In the genomic region with DNA sequence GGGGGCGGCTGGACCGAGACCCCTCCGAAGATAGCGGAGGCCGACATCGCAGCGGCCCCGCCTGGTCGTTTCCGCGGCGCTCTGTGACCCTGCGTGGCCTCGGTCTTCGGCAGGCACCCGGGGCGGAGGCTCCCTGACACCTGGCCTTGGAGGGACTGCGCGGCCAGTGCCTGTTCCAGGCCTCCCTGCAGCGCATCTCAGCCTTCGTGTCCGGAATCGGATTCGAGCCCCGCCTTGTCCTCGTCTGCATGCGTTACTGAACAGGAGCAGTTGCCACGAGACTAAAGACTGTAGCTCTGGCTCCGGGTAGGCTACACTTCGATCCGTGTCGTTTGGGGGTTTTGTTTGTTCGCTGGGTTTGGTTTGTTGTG, we compare ENCODE assay signal across 8 mouse cellular contexts. TPM values are rescaled to one million over a fixed set of nuclear protein-coding genes. Genes with fewer than 3 reads are reported as not detected.
DNase-seq lines count a peak whose midpoint lies in the region; ATAC-seq and TF ChIP-seq lines count a peak whose summit lies in the region.

No protein-coding gene starts in this region.

- H3K4me1 ChIP-seq in heart, embryonic 13.5 days = peaks cover 28% of the 10 kb centered on the region
- H3K4me1 ChIP-seq in MEL (ENCODE audit: control insufficient read depth in 1 of 2, insufficient read depth in 2 of 2, low read length in 2 of 2) = peaks cover 4 to 7% of the 10 kb centered on the region in 2 experiments; a peak in 3 of 4 replicates
- H3K4me1 ChIP-seq in lung, postnatal 0 days (ENCODE audit: insufficient read depth, low read depth, low read length) = peaks cover 5% of the 10 kb centered on the region; the same call in 1 of the 2 replicates

- TF ChIP-seq RAD21 in MEL (IDR thresholded peaks at IDR 0.05; ENCODE audit: low read depth, low read length) = no peak

- no peak; a peak in 2 of 4 replicates for TF ChIP-seq POLR2A in MEL (IDR thresholded peaks at IDR 0.05; ENCODE audit: control insufficient read depth in 1 of 2, insufficient read depth in 1 of 2, low read depth in 1 of 2, low read length in 2 of 2, poor library complexity in 1 of 2)

- peaks cover 34% of the 10 kb centered on the region for H3K79me2 ChIP-seq in MEL (ENCODE audit: control insufficient read depth, insufficient read depth, low read length, poor library complexity)

- DNase-seq in heart, adult 18-20 months = no peak
- DNase-seq in MEL (ENCODE audit: low read depth, low spot score) = peak; percentile 60
- DNase-seq in lung, postnatal 0 days (ENCODE audit: low spot score) = no peak
- no peak for DNase-seq in urinary bladder, postnatal 36 days (ENCODE audit: low spot score in 2 of 2)
- no peak for DNase-seq in embryo, embryonic 10.5 days (ENCODE audit: low spot score)
- no peak for DNase-seq in adrenal gland, adult 18-20 months (ENCODE audit: low spot score in 2 of 2)

- H3K27ac ChIP-seq in heart, embryonic 13.5 days (replicated peaks) = peak overlapping the region; percentile 69
- 0 out of 2 replicates have a peak overlapping the region, but pooled peaks have one; percentile 4 for H3K27ac ChIP-seq in MEL (ENCODE audit: control insufficient read depth, low read depth, low read length)
- H3K27ac ChIP-seq in lung, postnatal 0 days (ENCODE audit: low read length) = peak overlapping the region; percentile 58; the same call in 1 of the 2 replicates

- no peaks in the 10 kb centered on the region for H3K9me3 ChIP-seq in heart, embryonic 13.5 days
- H3K9me3 ChIP-seq in MEL (replicated peaks; ENCODE audit: insufficient read depth, low read length) = no peaks in the 10 kb centered on the region
- H3K9me3 ChIP-seq in lung, postnatal 0 days (ENCODE audit: low read length) = no peaks in the 10 kb centered on the region

- TF ChIP-seq EP300 in MEL (IDR thresholded peaks at IDR 0.05; ENCODE audit: low read depth in 1 of 2, low read length in 2 of 2) = no peak
- no peak for TF ChIP-seq EP300 in lung, postnatal 0 days (IDR thresholded peaks at IDR 0.05)

- H3K9ac ChIP-seq in heart, embryonic 13.5 days = peak overlapping the region; percentile 94
- peak overlapping the region; percentile 90 for H3K9ac ChIP-seq in MEL (ENCODE audit: control insufficient read depth, low read depth, low read length, poor library complexity, severe bottlenecking)
- peak overlapping the region; percentile 87 for H3K9ac ChIP-seq in lung, postnatal 0 days (replicated peaks; ENCODE audit: low read depth)

- ATAC-seq in heart, embryonic 13.5 days (ENCODE audit: extremely low read depth, insufficient number of reproducible peaks, low FRiP score, low TSS enrichment) = peak; percentile 20; the same call in 1 of the 2 replicates
- peak; percentile 38 for ATAC-seq in granulocyte monocyte progenitor cell, adult 5-6 weeks (replicated peaks; ENCODE audit: poor library complexity, severe bottlenecking)
- peak; percentile 67 for ATAC-seq in lung, postnatal 0 days

- no peaks in the 10 kb centered on the region for H3K27me3 ChIP-seq in heart, embryonic 13.5 days (replicated peaks)
- H3K27me3 ChIP-seq in MEL (ENCODE audit: control insufficient read depth in 1 of 2, insufficient read depth in 2 of 2, low read length in 2 of 2) = no peaks in the 10 kb centered on the region
- no peaks in the 10 kb centered on the region for H3K27me3 ChIP-seq in lung, postnatal 0 days (replicated peaks; ENCODE audit: insufficient read depth, low read length)

- no peak for TF ChIP-seq CTCF in MEL (IDR thresholded peaks at IDR 0.05 in 2 of 3, conservative IDR thresholded peaks at IDR 0.05 in 1 of 3; ENCODE audit: control insufficient read depth in 1 of 3, insufficient read depth in 1 of 3, low read depth in 2 of 3, low read length in 3 of 3, poor library complexity in 1 of 3, severe bottlenecking in 1 of 3)
- no peak for TF ChIP-seq CTCF in lung, postnatal 0 days (IDR thresholded peaks at IDR 0.05)

- peak overlapping the region; percentile 99 for H3K4me3 ChIP-seq in heart, embryonic 13.5 days
- H3K4me3 ChIP-seq in MEL (ENCODE audit: control insufficient read depth in 1 of 2, insufficient read depth in 1 of 2, low read depth in 2 of 2, low read length in 2 of 2) = peak overlapping the region; percentile 64 to 98
- peak overlapping the region; percentile 89 for H3K4me3 ChIP-seq in lung, postnatal 0 days (ENCODE audit: low read depth, low read length)

- peak overlapping the region; percentile 90 for H3K4me2 ChIP-seq in heart, embryonic 13.5 days
- peak overlapping the region; percentile 76 for H3K4me2 ChIP-seq in lung, postnatal 0 days (replicated peaks; ENCODE audit: low read depth, low read length)

- H3K36me3 ChIP-seq in heart, embryonic 13.5 days = peaks cover 33% of the 10 kb centered on the region
- peaks cover 0 to 10% of the 10 kb centered on the region in 2 experiments; a peak in 2 of 4 replicates for H3K36me3 ChIP-seq in MEL (ENCODE audit: control insufficient read depth in 1 of 2, insufficient read depth in 2 of 2, low read length in 2 of 2)
- peaks cover 8% of the 10 kb centered on the region for H3K36me3 ChIP-seq in lung, postnatal 0 days (ENCODE audit: insufficient read depth, low read length)

- under 1% methylated on average over 33 of the region's 33 CpGs for WGBS in heart, embryonic 13.5 days
- WGBS in lung, postnatal 0 days = 1% methylated on average over 32 of the region's 33 CpGs

TF ChIP-seq in MEL, 35 proteins besides CTCF, POLR2A, EP300 and RAD21 (continues in another document):
- no peak; the same call in 1 of the 2 replicates for TF ChIP-seq SIN3A (IDR thresholded peaks at IDR 0.05; ENCODE audit: low read length)
- TF ChIP-seq CHD1 (IDR thresholded peaks at IDR 0.05; ENCODE audit: low read depth, low read length) = no peak
- no peak for TF ChIP-seq HCFC1 (IDR thresholded peaks at IDR 0.05; ENCODE audit: low read depth, low read length)
- no peak for TF ChIP-seq MAX (IDR thresholded peaks at IDR 0.05; ENCODE audit: low read length)
- no peak for TF ChIP-seq RCOR1 (IDR thresholded peaks at IDR 0.05; ENCODE audit: low read depth, low read length)
- no peak; the same call in 1 of the 2 replicates for TF ChIP-seq MXI1 (IDR thresholded peaks at IDR 0.05; ENCODE audit: low read depth, low read length)

RNA-seq across cellular contexts. Expression of a gene that starts 0.3 kb away (rescaled TPM):
- 12.9 TPM in 2 replicates for polyA plus RNA-seq in heart, embryonic 13.5 days (2015; fragmentation: Nextera tagmentation; extraction: Ambion mirVana)
- 10 to 100 TPM; 28.8 to 29.5 TPM for total RNA-seq in heart, adult 18-20 months (2021)
- 8.3 and 8.5 TPM in 2 replicates for total RNA-seq in MEL (2012; rRNA removed)
- polyA plus RNA-seq in MEL (2012; ENCODE audit: insufficient read depth in 1 of 2, insufficient read length in 2 of 2, low read depth in 1 of 2, low replicate concordance in 2 of 2, missing spikeins in 1 of 2) = 10 to 100 TPM in 1 of 2 experiments, not detected in 1; 19.9 TPM
- total RNA-seq in granulocyte monocyte progenitor cell, adult 5-6 weeks (2014; fragmentation: Nextera tagmentation) = 5.7 and 10.7 TPM in 2 replicates
- total RNA-seq in granulocyte monocyte progenitor cell, adult 5-6 weeks (2017) = 4.2 and 6.9 TPM in 2 replicates
- 9.6 and 10.1 TPM in 2 replicates for polyA plus RNA-seq in lung, postnatal 0 days (2015; fragmentation: Nextera tagmentation; extraction: Ambion mirVana)
- total RNA-seq in adrenal gland, adult 18-20 months (2021) = 10 to 100 TPM; 22.7 to 25.0 TPM

RNA-seq across cellular contexts. Expression of a gene that starts 0.4 kb away (rescaled TPM):
- polyA plus RNA-seq in heart, embryonic 13.5 days (2015; fragmentation: Nextera tagmentation; extraction: Ambion mirVana) = 7.6 and 9.1 TPM in 2 replicates
- total RNA-seq in heart, adult 18-20 months (2021) = 1 to 10 TPM; 1.3 to 2.2 TPM
- 18.4 and 25.1 TPM in 2 replicates for total RNA-seq in MEL (2012; rRNA removed)
- 10 to 100 TPM in 1 of 2 experiments, not detected in 1; 25.2 TPM for polyA plus RNA-seq in MEL (2012; ENCODE audit: insufficient read depth in 1 of 2, insufficient read length in 2 of 2, low read depth in 1 of 2, low replicate concordance in 2 of 2, missing spikeins in 1 of 2)
- total RNA-seq in granulocyte monocyte progenitor cell, adult 5-6 weeks (2014; fragmentation: Nextera tagmentation) = 11.8 and 14.2 TPM in 2 replicates
- 6.7 and 13.4 TPM in 2 replicates for total RNA-seq in granulocyte monocyte progenitor cell, adult 5-6 weeks (2017)
- 8.1 and 8.6 TPM in 2 replicates for polyA plus RNA-seq in lung, postnatal 0 days (2015; fragmentation: Nextera tagmentation; extraction: Ambion mirVana)
- 1 to 10 TPM; 2.8 to 3.2 TPM for total RNA-seq in adrenal gland, adult 18-20 months (2021)

RNA-seq across cellular contexts. Expression of a gene that starts 18.2 kb away (rescaled TPM):
- 46.0 and 51.7 TPM in 2 replicates for polyA plus RNA-seq in heart, embryonic 13.5 days (2015; fragmentation: Nextera tagmentation; extraction: Ambion mirVana)
- total RNA-seq in heart, adult 18-20 months (2021) = 10 to 100 TPM; 15.5 to 15.8 TPM
- 42.2 and 48.0 TPM in 2 replicates for total RNA-seq in MEL (2012; rRNA removed)
- 10 to 100 TPM in 1 of 2 experiments, not detected in 1; 72.8 TPM for polyA plus RNA-seq in MEL (2012; ENCODE audit: insufficient read depth in 1 of 2, insufficient read length in 2 of 2, low read depth in 1 of 2, low replicate concordance in 2 of 2, missing spikeins in 1 of 2)
- total RNA-seq in granulocyte monocyte progenitor cell, adult 5-6 weeks (2014; fragmentation: Nextera tagmentation) = 25.0 and 40.8 TPM in 2 replicates
- 45.4 and 55.1 TPM in 2 replicates for total RNA-seq in granulocyte monocyte progenitor cell, adult 5-6 weeks (2017)
- 57.6 and 61.5 TPM in 2 replicates for polyA plus RNA-seq in lung, postnatal 0 days (2015; fragmentation: Nextera tagmentation; extraction: Ambion mirVana)
- total RNA-seq in adrenal gland, adult 18-20 months (2021) = 10 to 100 TPM; 15.4 to 16.9 TPM

RNA-seq across cellular contexts. Expression of a gene that starts 36.3 kb away (rescaled TPM):
- 13.3 and 13.9 TPM in 2 replicates for polyA plus RNA-seq in heart, embryonic 13.5 days (2015; fragmentation: Nextera tagmentation; extraction: Ambion mirVana)
- total RNA-seq in heart, adult 18-20 months (2021) = 10 to 100 TPM; 38.4 to 41.6 TPM
- total RNA-seq in MEL (2012; rRNA removed) = 48.0 and 54.3 TPM in 2 replicates
- polyA plus RNA-seq in MEL (2012; ENCODE audit: insufficient read depth in 1 of 2, insufficient read length in 2 of 2, low read depth in 1 of 2, low replicate concordance in 2 of 2, missing spikeins in 1 of 2) = 100 to 1,000 TPM in 1 of 2 experiments, not detected in 1; 117 TPM
- 15.7 and 22.7 TPM in 2 replicates for total RNA-seq in granulocyte monocyte progenitor cell, adult 5-6 weeks (2014; fragmentation: Nextera tagmentation)
- total RNA-seq in granulocyte monocyte progenitor cell, adult 5-6 weeks (2017) = 23.5 and 32.4 TPM in 2 replicates
- 15.2 and 15.4 TPM in 2 replicates for polyA plus RNA-seq in lung, postnatal 0 days (2015; fragmentation: Nextera tagmentation; extraction: Ambion mirVana)
- total RNA-seq in adrenal gland, adult 18-20 months (2021) = 10 to 100 TPM; 54.8 to 55.4 TPM

RNA-seq across cellular contexts. Expression of a gene that starts 50.8 kb away (rescaled TPM):
- 68.2 and 74.7 TPM in 2 replicates for polyA plus RNA-seq in heart, embryonic 13.5 days (2015; fragmentation: Nextera tagmentation; extraction: Ambion mirVana)
- total RNA-seq in heart, adult 18-20 months (2021) = 1 to 10 TPM; 5.4 to 5.6 TPM
- 122 and 188 TPM in 2 replicates for total RNA-seq in MEL (2012; rRNA removed)
- 100 to 1,000 TPM; 118 to 219 TPM for polyA plus RNA-seq in MEL (2012; ENCODE audit: insufficient read depth in 1 of 2, insufficient read length in 2 of 2, low read depth in 1 of 2, low replicate concordance in 2 of 2, missing spikeins in 1 of 2)
- total RNA-seq in granulocyte monocyte progenitor cell, adult 5-6 weeks (2014; fragmentation: Nextera tagmentation) = not detected in 2 replicates
- 0.05 and 0.60 TPM in 2 replicates for total RNA-seq in granulocyte monocyte progenitor cell, adult 5-6 weeks (2017)
- polyA plus RNA-seq in lung, postnatal 0 days (2015; fragmentation: Nextera tagmentation; extraction: Ambion mirVana) = 57.9 and 59.4 TPM in 2 replicates
- 10 to 100 TPM; 48.5 to 54.2 TPM for total RNA-seq in adrenal gland, adult 18-20 months (2021)

Comparison
In these comparisons a context has a peak if more than half of its experiments do, and no peak if none do; other contexts are left out.
1. H3K27ac ChIP-seq: peak in every context shown above with its lines; median percentile 69 in heart, embryonic 13.5 days; 58 in lung, postnatal 0 days; 4 in MEL.